Mouse (Mus musculus) liver, embryonic 14.5 days (tissue): ENCODE results near the gene Slc35e1. TPM values are rescaled to one million over a fixed set of nuclear protein-coding genes. Genes with fewer than 3 reads are reported as not detected.
A peak's percentile ranks its signal among the peaks of the same experiment; 100 is the strongest.

ENCODE experiments used
- ATAC-seq: fragments of 200-750 bp; cut with Nextera tagmentation; 2 replicates; pipeline ENCODE4 v1.8.0; 2017; ENCODE audit warnings: moderate number of reproducible peaks, mild to moderate bottlenecking, moderate library complexity; ENCODE audit not compliant: insufficient read depth
- DNase-seq, 3 experiments: peaks; one replicate each; pipeline ENCODE4 v3.0.0-alpha.2; 2012 to 2013; ENCODE audit warnings: low read depth in 3 of 3, low spot score in 3 of 3
- H3K27ac ChIP-seq: fragments of 300-500 bp; sonication (generic); 2 replicates; pipeline ENCODE4 v1.5.1; 2014; ENCODE audit warnings: moderate library complexity, mild to moderate bottlenecking, control low read depth, inconsistent platforms
- H3K27me3 ChIP-seq: fragments of 300-500 bp; sonication (generic); 2 replicates; pipeline ENCODE4 v1.6.1; 2014; ENCODE audit warnings: mild to moderate bottlenecking, low read length, moderate library complexity; ENCODE audit not compliant: control insufficient read depth, insufficient read depth
- H3K36me3 ChIP-seq: fragments of 300-500 bp; sonication (generic); replicated peaks from 2 replicates; pipeline ENCODE4 v1.6.1; 2014; ENCODE audit warnings: low read depth; ENCODE audit not compliant: control insufficient read depth, insufficient read depth
- H3K4me1 ChIP-seq, 2 experiments: fragments of 200-500 bp in 1 of 2; fragments of 300-500 bp in 1 of 2; sonication (generic) in 1 of 2; replicated peaks; 2 replicates each; pipeline ENCODE4 v1.6.1; 2012 to 2014; ENCODE audit warnings: antibody characterized with exemption in 1 of 2, inconsistent platforms in 1 of 2, low read length in 1 of 2; ENCODE audit not compliant: control insufficient read depth in 2 of 2, insufficient read depth in 2 of 2
- H3K4me2 ChIP-seq: fragments of 300-500 bp; sonication (generic); 2 replicates; pipeline ENCODE4 v1.6.1; 2014; ENCODE audit warnings: low read depth, mild to moderate bottlenecking, control low read depth, moderate library complexity
- H3K4me3 ChIP-seq, 2 experiments: fragments of 200-500 bp in 1 of 2; fragments of 300-500 bp in 1 of 2; sonication (generic) in 1 of 2; 2 replicates each; pipeline ENCODE4 v1.5.1; 2012 to 2014; ENCODE audit warnings: low read depth in 2 of 2, low read length in 2 of 2, mild to moderate bottlenecking in 2 of 2, control low read depth in 1 of 2, inconsistent platforms in 1 of 2, moderate library complexity in 1 of 2; ENCODE audit not compliant: insufficient read depth in 1 of 2
- H3K9ac ChIP-seq: fragments of 300-500 bp; sonication (generic); replicated peaks from 2 replicates; pipeline ENCODE4 v1.6.1; 2014; ENCODE audit warnings: mild to moderate bottlenecking, control low read depth, moderate library complexity
- H3K9me3 ChIP-seq: fragments of 300-500 bp; sonication (generic); 2 replicates; pipeline ENCODE4 v1.6.1; 2016; ENCODE audit warnings: low read length, mixed read lengths; ENCODE audit not compliant: control insufficient read depth
- CTCF ChIP-seq: IDR thresholded peaks from 2 replicates; pipeline ENCODE4 v1.5.1; 2016; ENCODE audit warnings: antibody characterized with exemption, low read depth, control low read depth
- EP300 ChIP-seq: IDR thresholded peaks from 2 replicates; pipeline ENCODE4 v1.6.1; 2016; ENCODE audit warnings: antibody characterized with exemption, low read depth
- WGBS: fragments of 180-500 bp; shearing (Covaris S2); extraction: QIAGEN DNeasy Blood & Tissue Kit; methylation state at CpG from one replicate; pipeline ENCODE4 v1.1.7; 2014; ENCODE audit not compliant: insufficient replicate concordance; 5-methylcytosine and 5-hydroxymethylcytosine counted together
- polyA plus RNA-seq, 2 experiments: library from polyadenylated mRNA; depleted of rRNA in 1 of 2; stranded (reverse) in 1 of 2; unstranded in 1 of 2; fragments of >200 nt; fragmentation: Nextera tagmentation in 1 of 2; extraction: Ambion mirVana in 1 of 2; gene quantifications; 2 replicates each; pipeline versions ENCODE4 v1.2.1 to v1.2.3; 2012 to 2014

The Slc35e1 gene
- polyA plus RNA-seq, 2 experiments: 4.3 to 8.9 TPM

- TF ChIP-seq EP300: no peak
- no peak for TF ChIP-seq CTCF
- Histone ChIP-seq H3K4me2 (no peak overlapping the region), H3K4me3 (no peak overlapping the region), H3K9me3 (no peaks in the 10 kb centered on the region), H3K27me3 (no peaks in the 10 kb centered on the region), H3K9ac (no peak overlapping the region), H3K27ac (no peak overlapping the region), H3K4me1 (peaks cover 0 to 2% of the 10 kb centered on the region in 2 experiments; a peak in 1 of 4 replicates), H3K36me3 (no peaks in the 10 kb centered on the region)
- 55% methylated on average over 7 of the region's 7 CpGs for WGBS
- DNase-seq (no peak), ATAC-seq (no peak)
Observed at GRCm38 (mm10) chr8:72517421-72517988, 25.1 kb upstream of the Slc35e1 start.

- Histone ChIP-seq H3K4me3 (no peak overlapping the region), H3K9ac (no peak overlapping the region), H3K9me3 (no peaks in the 10 kb centered on the region), H3K4me1 (peaks cover 0 to 2% of the 10 kb centered on the region in 2 experiments; a peak in 1 of 4 replicates), H3K27me3 (no peaks in the 10 kb centered on the region), H3K4me2 (no peak overlapping the region), H3K27ac (no peak overlapping the region), H3K36me3 (no peaks in the 10 kb centered on the region)
- ATAC-seq (no peak), DNase-seq (no peak)
- 61% methylated on average over 1 of the region's 1 CpGs for WGBS
- no peak for TF ChIP-seq EP300
- no peak for TF ChIP-seq CTCF
Observed at GRCm38 (mm10) chr8:72513158-72513557, 20.7 kb upstream of the Slc35e1 start.

- TF ChIP-seq EP300: no peak
- no peaks in the 10 kb centered on the region; a peak in 1 of 4 replicates for H3K4me1 ChIP-seq
- H3K36me3 ChIP-seq: no peaks in the 10 kb centered on the region
- no peak overlapping the region for H3K9ac ChIP-seq
- no peak overlapping the region for H3K27ac ChIP-seq
- DNase-seq: no peak
- no peaks in the 10 kb centered on the region for H3K27me3 ChIP-seq
- no peak overlapping the region for H3K4me2 ChIP-seq
- no peak for ATAC-seq
- H3K4me3 ChIP-seq: no peak overlapping the region
- WGBS: 83% methylated on average over 1 of the region's 1 CpGs
- H3K9me3 ChIP-seq: no peaks in the 10 kb centered on the region
Observed at GRCm38 (mm10) chr8:72512648-72513047, 20.2 kb upstream of the Slc35e1 start.

GRCm38 (mm10) chr8:72507505-72507904 is 15.1 kb upstream of the Slc35e1 start:
- H3K4me1 ChIP-seq: peaks cover 18 to 27% of the 10 kb centered on the region in 2 experiments
- H3K4me3 ChIP-seq: no peak overlapping the region
- H3K27me3 ChIP-seq: no peaks in the 10 kb centered on the region
- H3K9me3 ChIP-seq: no peaks in the 10 kb centered on the region
- H3K4me2 ChIP-seq: no peak overlapping the region
- TF ChIP-seq EP300: no peak
- no peak for TF ChIP-seq CTCF
- no peak overlapping the region for H3K27ac ChIP-seq
- H3K9ac ChIP-seq: no peak overlapping the region
- DNase-seq: no peak
- no peaks in the 10 kb centered on the region for H3K36me3 ChIP-seq
- 69% methylated on average over 1 of the region's 1 CpGs for WGBS
- no peak for ATAC-seq

GRCm38 (mm10) chr8:72504637-72505314 is 12.4 kb upstream of the Slc35e1 start:
- Histone ChIP-seq H3K9me3 (no peaks in the 10 kb centered on the region), H3K27me3 (no peaks in the 10 kb centered on the region), H3K4me3 (no peak overlapping the region), H3K9ac (peak overlapping the region; percentile 13; the same call in 1 of the 2 replicates), H3K4me2 (no peak overlapping the region; the same call in 1 of the 2 replicates), H3K4me1 (peaks cover 18 to 27% of the 10 kb centered on the region in 2 experiments), H3K36me3 (no peaks in the 10 kb centered on the region; the same call in 1 of the 2 replicates), H3K27ac (no peak overlapping the region)
- ATAC-seq (0 out of 2 replicates have a peak, but pooled peaks have one; percentile 29), DNase-seq (no peak)
- TF ChIP-seq CTCF (peak; percentile 27; the same call in 1 of the 2 replicates), EP300 (no peak)
